Mouse (Mus musculus) cerebellum, adult 2 months (tissue): ENCODE measurements at regions not wholly inside any gene's neighbourhood (a gene's known extent, or its start where the extent isn't known, plus 50 kb on each side); places are given as distances from the start of the nearest gene placed in this dataset.

ENCODE experiments used
- CTCF ChIP-seq: fragments of 200-500 bp; IDR thresholded peaks from 2 replicates; pipeline ENCODE4 v1.5.1; 2011; ENCODE audit warnings: low read depth, mild to moderate bottlenecking, control low read depth, low read length, moderate library complexity, borderline replicate concordance; ENCODE audit not compliant: insufficient read depth
- POLR2A ChIP-seq: fragments of 200-500 bp; IDR thresholded peaks from 2 replicates; pipeline ENCODE4 v1.6.1; 2011; ENCODE audit warnings: low read length, control low read depth, borderline replicate concordance; ENCODE audit not compliant: insufficient read depth

DNA sequence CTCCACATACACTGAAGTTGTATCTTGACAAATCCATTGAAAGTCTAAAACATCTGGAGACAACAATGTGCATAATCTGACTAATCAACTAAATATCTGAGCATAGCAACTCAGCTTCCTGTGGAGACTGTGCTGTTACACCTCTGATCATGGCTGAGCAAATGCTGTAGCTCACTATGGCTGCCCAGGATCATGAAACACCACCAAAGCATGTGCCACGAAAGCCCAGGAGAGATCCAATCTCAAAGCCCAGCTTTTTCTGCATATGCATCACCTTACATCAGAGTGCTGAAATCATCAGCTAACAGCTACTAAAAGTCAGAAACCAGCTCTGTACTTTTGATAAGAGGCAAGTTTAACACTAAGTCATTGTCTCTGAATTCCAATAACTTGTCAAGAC is 313.3 kb upstream of the Htr2a start:
- TF ChIP-seq CTCF (no peak), POLR2A (no peak)
